Mouse (Mus musculus) limb, embryonic 15.5 days (tissue): Measurements from ENCODE around the gene Atxn7l1. TPM values are rescaled to one million over a fixed set of nuclear protein-coding genes. Genes with fewer than 3 reads are reported as not detected.

Experiments
- ATAC-seq: fragments of 200-750 bp; cut with Nextera tagmentation; 2 replicates; pipeline ENCODE4 v1.8.0; 2017; ENCODE audit warnings: low read depth, moderate TSS enrichment; ENCODE audit not compliant: insufficient number of reproducible peaks, low FRiP score, low TSS enrichment
- H3K27ac ChIP-seq: fragments of 300-500 bp; sonication (generic); 2 replicates; pipeline ENCODE4 v1.5.1; 2015; ENCODE audit warnings: moderate library complexity, mild to moderate bottlenecking, inconsistent platforms
- H3K27me3 ChIP-seq: fragments of 300-500 bp; sonication (generic); 2 replicates; pipeline ENCODE4 v1.6.1; 2015; ENCODE audit warnings: inconsistent platforms
- H3K36me3 ChIP-seq: fragments of 300-500 bp; sonication (generic); 2 replicates; pipeline ENCODE4 v1.6.1; 2015; ENCODE audit warnings: inconsistent platforms
- H3K4me1 ChIP-seq: fragments of 300-500 bp; sonication (generic); 2 replicates; pipeline ENCODE4 v1.6.1; 2015; ENCODE audit warnings: inconsistent platforms
- H3K4me2 ChIP-seq: fragments of 300-500 bp; sonication (generic); 2 replicates; pipeline ENCODE4 v1.6.1; 2015; ENCODE audit warnings: mild to moderate bottlenecking, inconsistent platforms
- H3K4me3 ChIP-seq: fragments of 300-500 bp; sonication (generic); 2 replicates; pipeline ENCODE4 v1.5.1; 2015; ENCODE audit warnings: mild to moderate bottlenecking, inconsistent platforms
- H3K9ac ChIP-seq: fragments of 300-500 bp; sonication (generic); 2 replicates; pipeline ENCODE4 v1.6.1; 2015; ENCODE audit warnings: inconsistent platforms
- H3K9me3 ChIP-seq: fragments of 300-500 bp; sonication (generic); 2 replicates; pipeline ENCODE4 v1.6.1; 2016; ENCODE audit warnings: inconsistent platforms
- WGBS: fragments of 180-500 bp; shearing (Covaris S2); methylation state at CpG from one replicate; pipeline ENCODE4 v1.1.7; 2015; 5-methylcytosine and 5-hydroxymethylcytosine counted together
- polyA plus RNA-seq: library from polyadenylated mRNA; unstranded; fragments of >200 nt; fragmentation: Nextera tagmentation; extraction: Ambion mirVana; gene quantifications from 2 replicates; pipeline ENCODE4 v1.2.1, GENCODE M21; 2015

Atxn7l1 gene
- polyA plus RNA-seq, 1 experiment from 2014 or later: 10.9 TPM

GRCm38 (mm10) chr12:33190133-33190532 is 42.6 kb downstream of the Atxn7l1 start:
- no peak overlapping the region for H3K27ac ChIP-seq
- H3K9ac ChIP-seq: no peak overlapping the region
- ATAC-seq: no peak
- no peaks in the 10 kb centered on the region for H3K36me3 ChIP-seq
- no peaks in the 10 kb centered on the region for H3K9me3 ChIP-seq
- no peak overlapping the region for H3K4me2 ChIP-seq
- peaks cover 23% of the 10 kb centered on the region for H3K4me1 ChIP-seq
- H3K4me3 ChIP-seq: no peak overlapping the region
- H3K27me3 ChIP-seq: no peaks in the 10 kb centered on the region
- WGBS: 80% methylated on average over 7 of the region's 7 CpGs

- Histone ChIP-seq H3K9ac (no peak overlapping the region), H3K27me3 (no peaks in the 10 kb centered on the region), H3K4me3 (no peak overlapping the region), H3K9me3 (no peaks in the 10 kb centered on the region), H3K4me2 (no peak overlapping the region), H3K4me1 (peaks cover 24% of the 10 kb centered on the region), H3K27ac (no peak overlapping the region), H3K36me3 (no peaks in the 10 kb centered on the region)
- 61% methylated on average over 6 of the region's 6 CpGs for WGBS
- no peak for ATAC-seq
Measured at GRCm38 (mm10) chr12:33190633-33191032, 43.1 kb downstream of the Atxn7l1 start.

- 18% methylated on average over 11 of the region's 11 CpGs for WGBS
- Histone ChIP-seq H3K36me3 (no peaks in the 10 kb centered on the region), H3K27ac (peak overlapping the region; percentile 59), H3K4me3 (no peak overlapping the region), H3K4me2 (no peak overlapping the region), H3K9ac (no peak overlapping the region), H3K4me1 (peaks cover 31% of the 10 kb centered on the region), H3K27me3 (no peaks in the 10 kb centered on the region), H3K9me3 (no peaks in the 10 kb centered on the region)
- peak; percentile 68 for ATAC-seq
Measured at GRCm38 (mm10) chr12:33193408-33193901, 46.0 kb downstream of the Atxn7l1 start.

- no peak for ATAC-seq
- H3K4me1 ChIP-seq: peaks cover 31% of the 10 kb centered on the region
- no peak overlapping the region for H3K9ac ChIP-seq
- H3K36me3 ChIP-seq: no peaks in the 10 kb centered on the region
- H3K27me3 ChIP-seq: no peaks in the 10 kb centered on the region
- WGBS: 52% methylated on average over 8 of the region's 8 CpGs
- no peaks in the 10 kb centered on the region for H3K9me3 ChIP-seq
- H3K27ac ChIP-seq: no peak overlapping the region
- no peak overlapping the region for H3K4me2 ChIP-seq
- H3K4me3 ChIP-seq: no peak overlapping the region
Measured at GRCm38 (mm10) chr12:33195175-33195574, 47.7 kb downstream of the Atxn7l1 start.

- H3K9me3 ChIP-seq: no peaks in the 10 kb centered on the region
- H3K4me1 ChIP-seq: peaks cover 37% of the 10 kb centered on the region
- no peaks in the 10 kb centered on the region for H3K36me3 ChIP-seq
- no peak overlapping the region for H3K4me3 ChIP-seq
- no peak for ATAC-seq
- H3K4me2 ChIP-seq: no peak overlapping the region
- WGBS: 63% methylated on average over 6 of the region's 6 CpGs
- H3K27ac ChIP-seq: no peak overlapping the region
- H3K27me3 ChIP-seq: no peaks in the 10 kb centered on the region
- no peak overlapping the region for H3K9ac ChIP-seq
Measured at GRCm38 (mm10) chr12:33197287-33197686, 49.8 kb downstream of the Atxn7l1 start.

- H3K9ac ChIP-seq: no peak overlapping the region
- 66% methylated on average over 6 of the region's 6 CpGs for WGBS
Measured at GRCm38 (mm10) chr12:33197746-33198145, 50.3 kb downstream of the Atxn7l1 start.

GRCm38 (mm10) chr12:33201068-33201467 is 53.6 kb downstream of the Atxn7l1 start:
- Histone ChIP-seq H3K27ac (no peak overlapping the region), H3K27me3 (no peaks in the 10 kb centered on the region), H3K4me2 (no peak overlapping the region), H3K4me1 (peaks cover 22% of the 10 kb centered on the region), H3K9ac (no peak overlapping the region), H3K9me3 (no peaks in the 10 kb centered on the region), H3K4me3 (no peak overlapping the region), H3K36me3 (no peaks in the 10 kb centered on the region)
- no peak for ATAC-seq
- 89% methylated on average over 6 of the region's 6 CpGs for WGBS

More at GRCm38 (mm10) chr12:33197746-33198145, 50.3 kb downstream of the Atxn7l1 start:
- Histone ChIP-seq H3K9me3 (no peaks in the 10 kb centered on the region), H3K27ac (no peak overlapping the region), H3K4me3 (no peak overlapping the region), H3K27me3 (no peaks in the 10 kb centered on the region), H3K4me2 (no peak overlapping the region), H3K36me3 (no peaks in the 10 kb centered on the region), H3K4me1 (peaks cover 41% of the 10 kb centered on the region)
- no peak for ATAC-seq

- H3K4me2 ChIP-seq: no peak overlapping the region
- no peak overlapping the region for H3K27ac ChIP-seq
- ATAC-seq: no peak
- H3K4me1 ChIP-seq: peaks cover 22% of the 10 kb centered on the region
- WGBS: 65% methylated on average over 7 of the region's 7 CpGs
- H3K4me3 ChIP-seq: no peak overlapping the region
- H3K9ac ChIP-seq: no peak overlapping the region
- H3K36me3 ChIP-seq: no peaks in the 10 kb centered on the region
- no peaks in the 10 kb centered on the region for H3K9me3 ChIP-seq
- H3K27me3 ChIP-seq: no peaks in the 10 kb centered on the region
Measured at GRCm38 (mm10) chr12:33201491-33202210, 54.2 kb downstream of the Atxn7l1 start.

- Histone ChIP-seq H3K27ac (no peak overlapping the region), H3K9me3 (no peaks in the 10 kb centered on the region), H3K4me2 (no peak overlapping the region), H3K36me3 (no peaks in the 10 kb centered on the region), H3K9ac (no peak overlapping the region), H3K4me3 (no peak overlapping the region), H3K4me1 (peaks cover 15% of the 10 kb centered on the region), H3K27me3 (no peaks in the 10 kb centered on the region)
- no peak for ATAC-seq
- WGBS: 88% methylated on average over 4 of the region's 4 CpGs
Measured at GRCm38 (mm10) chr12:33205255-33205654, 57.8 kb downstream of the Atxn7l1 start.

GRCm38 (mm10) chr12:33206300-33206699 is 58.8 kb downstream of the Atxn7l1 start:
- Histone ChIP-seq H3K27me3 (no peaks in the 10 kb centered on the region), H3K9me3 (no peaks in the 10 kb centered on the region), H3K36me3 (no peaks in the 10 kb centered on the region), H3K27ac (no peak overlapping the region), H3K9ac (no peak overlapping the region), H3K4me1 (peaks cover 14% of the 10 kb centered on the region), H3K4me3 (no peak overlapping the region), H3K4me2 (no peak overlapping the region)
- 79% methylated on average over 6 of the region's 6 CpGs for WGBS
- no peak for ATAC-seq

- Histone ChIP-seq H3K9ac (no peak overlapping the region), H3K27me3 (no peaks in the 10 kb centered on the region), H3K27ac (no peak overlapping the region), H3K9me3 (no peaks in the 10 kb centered on the region), H3K36me3 (no peaks in the 10 kb centered on the region), H3K4me3 (no peak overlapping the region), H3K4me1 (no peaks in the 10 kb centered on the region), H3K4me2 (no peak overlapping the region)
- WGBS: 70% methylated on average over 4 of the region's 4 CpGs
- ATAC-seq: no peak
Measured at GRCm38 (mm10) chr12:33210856-33211255, 63.4 kb downstream of the Atxn7l1 start.

- ATAC-seq: no peak
- Histone ChIP-seq H3K9ac (no peak overlapping the region), H3K4me3 (no peak overlapping the region), H3K4me1 (peaks cover 17% of the 10 kb centered on the region), H3K9me3 (no peaks in the 10 kb centered on the region), H3K27ac (no peak overlapping the region), H3K36me3 (no peaks in the 10 kb centered on the region), H3K27me3 (no peaks in the 10 kb centered on the region), H3K4me2 (no peak overlapping the region)
- WGBS: 85% methylated on average over 9 of the region's 9 CpGs
Measured at GRCm38 (mm10) chr12:33218215-33218859, 70.8 kb downstream of the Atxn7l1 start.
